Mouse (Mus musculus) megakaryocyte, embryonic 14.5 days (primary cell): ENCODE results near the gene Arfip1.

Source experiments
- FLI1 ChIP-seq: IDR thresholded peaks from 2 replicates; pipeline ENCODE4 v1.6.1; 2012; ENCODE audit warnings: low read length, inconsistent platforms, mixed read lengths
- GATA1 ChIP-seq: IDR thresholded peaks from 3 replicates; pipeline ENCODE4 v1.6.1; 2012; ENCODE audit warnings: mixed read lengths, low read length, inconsistent platforms, borderline replicate concordance

DNA sequence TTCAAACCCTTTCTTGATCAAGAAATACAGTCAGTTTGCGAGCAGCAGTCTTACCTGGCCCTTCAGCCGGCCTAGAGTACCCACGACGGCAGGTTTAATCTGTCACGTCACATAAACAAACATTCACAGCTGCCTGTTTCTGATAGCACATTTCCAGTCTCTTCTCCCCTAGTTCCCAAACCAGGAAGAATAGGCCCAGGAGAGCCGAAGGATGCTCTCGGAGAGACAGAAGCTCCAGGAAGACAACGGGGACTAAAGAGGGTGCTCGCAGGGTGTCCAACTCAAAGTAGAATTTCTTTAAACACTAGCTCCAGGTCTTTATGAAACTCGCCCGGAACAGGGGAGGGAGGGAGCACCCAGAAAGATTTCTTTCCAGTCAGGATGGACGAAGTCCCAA is 103.5 kb downstream of the Arfip1 start:
- TF ChIP-seq GATA1 (no peak), FLI1 (no peak)
